Mouse (Mus musculus): ENCODE results near the gene Ubfd1.

The Ubfd1 gene

GRCm38 (mm10) chr7:122066945-122067516 is at the start of gene Ubfd1, which contains the start of gene Ears2:
Gene Ubfd1, plus strand, starts transcription at chr7:122067175.
Gene Ears2, minus strand, starts transcription at chr7:122067263.
- DNase-seq: peak; percentile 96

GRCm38 (mm10) chr7:122018247-122018646 is 48.7 kb upstream of the Ubfd1 start:
- DNase-seq: no peak

- no peak for DNase-seq
Measured at GRCm38 (mm10) chr7:122018978-122019377, 48.0 kb upstream of the Ubfd1 start.

- DNase-seq: no peak
Measured at GRCm38 (mm10) chr7:122020273-122020666, 46.7 kb upstream of the Ubfd1 start.

GRCm38 (mm10) chr7:122020667-122021354 is 46.2 kb upstream of the Ubfd1 start, which contains the start of gene Gga2:
Gene Gga2, minus strand, starts transcription at chr7:122021222.
- peak; percentile 94 for DNase-seq

- peak; percentile 61 for DNase-seq
Measured at GRCm38 (mm10) chr7:122022131-122022530, 44.8 kb upstream of the Ubfd1 start.

- no peak for DNase-seq
Measured at GRCm38 (mm10) chr7:122033371-122033770, 33.6 kb upstream of the Ubfd1 start.

- DNase-seq: peak; percentile 20
Measured at GRCm38 (mm10) chr7:122034348-122034747, 32.6 kb upstream of the Ubfd1 start.

GRCm38 (mm10) chr7:122044106-122044505 is 22.9 kb upstream of the Ubfd1 start:
- DNase-seq: no peak

- DNase-seq: peak; percentile 61
Measured at GRCm38 (mm10) chr7:122045181-122045634, 21.8 kb upstream of the Ubfd1 start.

- no peak for DNase-seq
Measured at GRCm38 (mm10) chr7:122045711-122046110, 21.3 kb upstream of the Ubfd1 start.

GRCm38 (mm10) chr7:122046813-122047212 is 20.2 kb upstream of the Ubfd1 start:
- no peak for DNase-seq

- no peak for DNase-seq
Measured at GRCm38 (mm10) chr7:122048191-122048590, 18.8 kb upstream of the Ubfd1 start.

GRCm38 (mm10) chr7:122050834-122051233 is 16.1 kb upstream of the Ubfd1 start:
- peak; percentile 55 for DNase-seq

GRCm38 (mm10) chr7:122056633-122057032 is 10.3 kb upstream of the Ubfd1 start:
- no peak for DNase-seq

GRCm38 (mm10) chr7:122065656-122066055 is 1.3 kb upstream of the Ubfd1 start:
- no peak for DNase-seq

- DNase-seq: no peak
Measured at GRCm38 (mm10) chr7:122066102-122066944, 652 bp upstream of the Ubfd1 start.

- peak; percentile 12 for DNase-seq
Measured at GRCm38 (mm10) chr7:122067517-122068381, 774 bp downstream of the Ubfd1 start.

GRCm38 (mm10) chr7:122074374-122074773 is 7.4 kb downstream of the Ubfd1 start:
- no peak for DNase-seq

GRCm38 (mm10) chr7:122079798-122080554 is 13.0 kb downstream of the Ubfd1 start:
- peak; percentile 7 for DNase-seq

GRCm38 (mm10) chr7:122081071-122081470 is 14.1 kb downstream of the Ubfd1 start:
- DNase-seq: no peak

All from kidney, postnatal 14 days (tissue).